Mouse (Mus musculus): Measurements from ENCODE around the gene Tjap1. TPM values are rescaled to one million over a fixed set of nuclear protein-coding genes. Genes with fewer than 3 reads are reported as not detected.

The Tjap1 gene
- 27.3 TPM for polyA plus RNA-seq (2017; shearing (Covaris generic))

DNA sequence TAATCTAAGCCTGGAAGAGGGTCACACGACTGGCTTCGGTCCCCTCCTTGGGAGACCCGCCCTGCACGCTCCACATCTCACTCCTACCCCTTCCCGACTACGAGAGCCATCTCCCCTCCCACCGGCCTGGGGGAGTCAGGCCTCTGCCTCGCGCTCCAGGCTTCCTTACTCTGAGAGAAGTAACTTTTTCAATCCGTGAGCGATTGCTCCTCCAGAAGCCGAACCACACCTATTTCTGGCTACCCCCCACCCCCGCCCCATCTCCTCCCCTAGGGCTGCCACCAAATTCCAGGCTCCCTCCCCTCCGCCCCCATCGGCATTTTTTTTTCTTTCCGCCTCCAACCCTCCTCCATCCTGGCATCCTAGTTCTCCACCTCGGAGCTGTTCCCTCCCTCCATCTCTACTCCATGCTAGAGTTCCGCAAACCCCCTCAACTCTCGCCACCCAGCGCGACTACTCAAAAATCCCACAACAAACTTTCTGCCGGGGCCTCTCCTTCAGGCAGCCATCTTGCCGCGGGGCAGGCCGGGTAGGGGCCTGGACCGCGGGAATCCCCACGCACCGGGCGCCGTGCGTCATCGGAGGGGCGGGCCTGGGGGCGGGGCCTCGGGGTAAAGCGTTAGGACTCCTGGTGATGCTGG, at the start of gene Tjap1:
Tjap1 (minus strand) TSS at position 544 of the 641 bp plus-strand sequence.

DNA sequence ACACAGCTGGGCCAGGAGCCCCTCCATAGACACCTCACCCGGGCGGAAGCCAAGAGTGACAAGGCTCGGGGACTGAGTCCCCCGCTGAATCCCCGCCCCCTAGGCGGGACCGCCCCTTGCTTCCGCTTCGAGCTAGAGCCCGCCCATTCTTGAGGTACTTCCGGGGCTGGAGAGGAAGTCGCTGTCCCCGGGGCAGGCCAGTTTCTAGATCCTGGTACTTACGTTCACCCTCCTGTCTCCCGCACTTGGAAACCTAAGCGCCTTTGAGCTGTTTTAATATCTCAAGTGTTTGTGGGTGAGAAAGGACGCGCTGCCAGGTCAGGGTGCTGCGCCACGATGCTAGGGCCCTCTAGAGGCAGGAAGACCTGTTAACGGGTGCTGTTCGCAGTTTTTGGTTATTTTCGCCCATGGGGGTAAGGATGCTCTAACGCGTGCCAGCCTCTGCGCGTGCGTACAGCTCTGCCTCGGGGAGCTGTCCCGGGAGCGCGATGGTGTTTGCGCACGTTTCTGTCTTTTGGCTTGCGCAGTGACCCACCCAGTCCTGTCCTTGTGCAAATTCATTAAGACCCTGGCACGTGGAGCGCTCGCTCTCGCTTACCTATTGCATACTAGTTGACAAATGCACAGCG, 45.2 kb upstream of the Tjap1 start, which contains the start of gene Abcc10:
Abcc10 (minus strand) TSS at position 447 of the 629 bp plus-strand sequence.

DNA sequence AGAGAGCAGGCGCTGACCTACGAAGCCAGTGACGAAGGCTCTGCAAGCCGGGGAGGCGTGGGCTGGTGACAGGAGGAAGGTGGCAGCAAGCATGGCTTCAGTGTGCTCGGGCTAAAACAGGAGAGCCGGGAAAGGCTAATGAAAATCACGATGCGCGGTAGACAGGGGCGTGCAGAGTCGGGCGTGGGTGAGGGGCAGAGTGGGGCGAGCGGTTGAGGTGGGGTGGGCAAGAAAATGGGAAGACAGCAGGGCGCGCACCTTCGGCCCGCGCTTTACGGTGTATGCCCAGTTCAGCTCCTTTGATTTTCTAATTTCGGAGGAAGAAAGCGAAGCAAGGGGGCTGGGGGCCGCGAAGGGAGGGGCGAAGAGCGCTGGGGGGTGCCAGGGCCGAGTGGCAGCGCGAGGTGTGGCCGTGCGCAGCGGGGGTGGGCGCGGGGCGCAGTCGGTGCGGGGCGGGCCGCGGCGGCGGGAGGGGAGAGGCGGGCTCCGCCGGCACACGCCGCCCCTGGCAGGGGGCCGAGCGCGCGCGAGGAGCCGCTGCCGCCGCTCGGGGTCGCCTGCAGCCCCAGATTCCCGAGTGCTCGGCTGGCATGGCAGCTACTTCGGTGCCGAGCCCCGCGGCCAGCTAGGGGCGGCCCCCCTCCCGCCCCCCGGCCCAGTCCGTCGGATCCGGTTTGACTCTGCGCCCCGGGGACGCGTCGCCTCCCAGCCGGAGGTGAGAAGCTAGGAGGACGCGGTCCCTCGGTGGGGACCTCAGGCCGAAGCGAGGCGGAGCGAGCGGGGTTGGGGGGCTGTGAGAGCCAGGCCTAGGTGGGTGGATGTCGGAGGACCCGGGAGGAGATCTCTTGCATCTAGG, 14.8 kb upstream of the Tjap1 start, which contains the start of gene Dlk2:
Dlk2 (plus strand) TSS at position 58 of the 856 bp plus-strand sequence.

DNA sequence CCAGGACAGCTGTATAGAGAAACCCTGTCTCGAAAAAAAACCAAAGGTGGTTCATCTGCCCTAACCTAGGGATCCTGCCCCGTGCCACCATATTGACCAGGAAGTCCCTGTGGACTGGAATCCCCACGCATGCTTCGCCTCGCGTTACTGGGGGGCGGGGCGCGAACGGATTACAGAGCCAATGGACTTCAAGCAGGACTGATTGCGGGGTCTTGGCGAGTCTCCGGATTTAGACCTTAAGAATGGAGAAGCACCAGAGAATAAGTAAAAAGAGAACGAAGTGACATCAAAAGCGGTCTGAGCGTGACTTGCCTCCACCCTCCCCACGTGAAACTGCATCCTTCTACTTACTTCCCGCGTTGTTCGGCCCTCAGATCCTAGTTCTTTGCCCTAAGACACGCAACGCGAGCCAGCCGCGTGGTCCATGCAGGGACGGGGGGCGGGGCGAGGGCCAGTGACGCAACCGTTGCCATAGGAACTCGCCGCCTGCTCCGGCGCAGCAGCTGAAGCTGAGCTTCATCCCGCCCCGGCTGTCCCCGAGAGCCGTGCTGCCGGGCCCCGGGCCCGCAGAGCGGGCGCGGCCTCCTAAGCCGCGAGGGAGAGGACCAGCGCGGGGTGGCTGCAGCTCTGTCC, 29.3 kb downstream of the Tjap1 start, which contains the start of gene Lrrc73:
Lrrc73 (plus strand) TSS at position 80 of the 633 bp plus-strand sequence.

DNA sequence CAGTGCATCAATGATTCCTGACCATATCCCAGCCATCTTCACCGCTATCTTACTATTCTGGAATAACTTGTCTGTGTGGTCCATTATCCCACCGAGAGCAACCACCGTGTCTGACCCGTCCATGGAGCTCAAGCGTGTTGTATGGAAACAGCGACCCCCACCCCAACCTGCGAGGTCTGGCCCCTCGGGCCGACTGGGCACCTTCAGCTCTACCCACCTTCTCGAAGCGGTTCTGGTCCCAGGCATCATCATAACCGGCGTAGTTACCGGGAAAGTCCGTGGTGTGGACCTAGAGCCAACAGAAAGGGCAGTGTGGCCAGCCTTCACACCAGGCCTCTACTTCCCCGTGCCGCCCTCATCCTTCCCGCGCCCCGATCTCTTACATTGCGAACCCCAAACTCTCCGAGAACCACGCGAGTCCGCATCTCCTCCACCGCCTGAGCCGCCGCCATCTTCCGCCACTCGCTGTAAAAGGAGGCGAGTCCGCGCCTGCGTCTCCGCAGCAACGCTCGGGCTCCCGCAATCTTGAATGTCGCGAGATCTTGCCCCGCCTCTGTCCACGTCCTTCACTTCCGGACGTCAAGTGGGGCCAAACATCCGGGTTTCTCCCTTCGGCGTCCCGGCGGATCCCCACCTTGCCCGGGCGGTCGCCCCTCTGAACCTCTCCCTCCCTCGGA, 35.2 kb downstream of the Tjap1 start, which contains the start of the genes Polr1c and Yipf3:
Polr1c (minus strand) TSS at position 543 of the 677 bp plus-strand sequence.
Yipf3 (plus strand) TSS at position 569 of the 677 bp plus-strand sequence.

Other genes with a start within 250 kb of the Tjap1 start
- gene Mrps18a, start 172.0 kb downstream of the Tjap1 start, polyA plus RNA-seq (2017; shearing (Covaris generic)): 121 TPM
- gene Rsph9, start 138.8 kb downstream of the Tjap1 start, polyA plus RNA-seq (2017; shearing (Covaris generic)): 2.7 TPM
- gene Mad2l1bp, start 129.5 kb downstream of the Tjap1 start, polyA plus RNA-seq (2017; shearing (Covaris generic)): 62.5 TPM
- 75.1 TPM for gene Gtpbp2, start 122.0 kb downstream of the Tjap1 start, polyA plus RNA-seq (2017; shearing (Covaris generic))
- 9.3 TPM for gene Polh, start 80.4 kb downstream of the Tjap1 start, polyA plus RNA-seq (2017; shearing (Covaris generic))
- gene Xpo5, start 80.2 kb downstream of the Tjap1 start, polyA plus RNA-seq (2017; shearing (Covaris generic)): 53.0 TPM
- gene Polr1c, start 35.0 kb downstream of the Tjap1 start, polyA plus RNA-seq (2017; shearing (Covaris generic)): 82.5 TPM
- 145 TPM for gene Yipf3, start 34.9 kb downstream of the Tjap1 start, polyA plus RNA-seq (2017; shearing (Covaris generic))
- not detected for gene Lrrc73, start 29.5 kb downstream of the Tjap1 start, polyA plus RNA-seq (2017; shearing (Covaris generic))
- not detected for gene Dlk2, start 14.4 kb upstream of the Tjap1 start, polyA plus RNA-seq (2017; shearing (Covaris generic))
- 8.1 TPM for gene Abcc10, start 45.3 kb upstream of the Tjap1 start, polyA plus RNA-seq (2017; shearing (Covaris generic))
- 1.6 TPM for gene Zfp318, start 100.7 kb upstream of the Tjap1 start, polyA plus RNA-seq (2017; shearing (Covaris generic))
- not detected for gene Crip3, start 145.9 kb upstream of the Tjap1 start, polyA plus RNA-seq (2017; shearing (Covaris generic))
- not detected for gene Slc22a7, start 155.4 kb upstream of the Tjap1 start, polyA plus RNA-seq (2017; shearing (Covaris generic))
- 0.31 TPM for gene Ttbk1, start 204.6 kb upstream of the Tjap1 start, polyA plus RNA-seq (2017; shearing (Covaris generic))
- gene Dnph1, start 213.7 kb upstream of the Tjap1 start, polyA plus RNA-seq (2017; shearing (Covaris generic)): 6.6 TPM